Mouse (Mus musculus) midbrain, embryonic 10.5 days (tissue): ENCODE data around the gene P3h2. TPM values are rescaled to one million over a fixed set of nuclear protein-coding genes. Genes with fewer than 3 reads are reported as not detected.

Experiments
- DNase-seq: peaks from one replicate; pipeline ENCODE4 v3.0.0-alpha.2; 2017; ENCODE audit warnings: low spot score
- H3K27ac ChIP-seq: fragments of 300-500 bp; sonication (generic); replicated peaks from 2 replicates; pipeline ENCODE4 v1.5.1; 2016; ENCODE audit warnings: mild to moderate bottlenecking
- H3K27me3 ChIP-seq: fragments of 300-500 bp; sonication (generic); 2 replicates; pipeline ENCODE4 v1.6.1; 2016; ENCODE audit warnings: low read depth, mild to moderate bottlenecking; ENCODE audit not compliant: poor library complexity, severe bottlenecking
- H3K36me3 ChIP-seq: fragments of 300-500 bp; sonication (generic); 2 replicates; pipeline ENCODE4 v1.6.1; 2016; ENCODE audit warnings: mild to moderate bottlenecking, moderate library complexity
- H3K4me1 ChIP-seq: fragments of 300-500 bp; sonication (generic); 2 replicates; pipeline ENCODE4 v1.6.1; 2016
- H3K4me3 ChIP-seq: fragments of 300-500 bp; sonication (generic); 2 replicates; pipeline ENCODE4 v1.5.1; 2016; ENCODE audit warnings: mild to moderate bottlenecking, moderate library complexity
- H3K9me3 ChIP-seq: fragments of 300-500 bp; sonication (generic); replicated peaks from 2 replicates; pipeline ENCODE4 v1.6.1; 2016; ENCODE audit warnings: mild to moderate bottlenecking
- WGBS: fragments of 180-500 bp; shearing (Covaris S2); methylation state at CpG from one replicate; pipeline ENCODE4 v1.1.7; 2016; 5-methylcytosine and 5-hydroxymethylcytosine counted together
- polyA plus RNA-seq: library from polyadenylated mRNA; unstranded; fragments of >200 nt; fragmentation: Nextera tagmentation; extraction: Ambion mirVana; gene quantifications from 2 replicates; pipeline ENCODE4 v1.2.1, GENCODE M21; 2016

Gene P3h2
- 1.5 and 2.7 TPM in 2 replicates for polyA plus RNA-seq

DNA sequence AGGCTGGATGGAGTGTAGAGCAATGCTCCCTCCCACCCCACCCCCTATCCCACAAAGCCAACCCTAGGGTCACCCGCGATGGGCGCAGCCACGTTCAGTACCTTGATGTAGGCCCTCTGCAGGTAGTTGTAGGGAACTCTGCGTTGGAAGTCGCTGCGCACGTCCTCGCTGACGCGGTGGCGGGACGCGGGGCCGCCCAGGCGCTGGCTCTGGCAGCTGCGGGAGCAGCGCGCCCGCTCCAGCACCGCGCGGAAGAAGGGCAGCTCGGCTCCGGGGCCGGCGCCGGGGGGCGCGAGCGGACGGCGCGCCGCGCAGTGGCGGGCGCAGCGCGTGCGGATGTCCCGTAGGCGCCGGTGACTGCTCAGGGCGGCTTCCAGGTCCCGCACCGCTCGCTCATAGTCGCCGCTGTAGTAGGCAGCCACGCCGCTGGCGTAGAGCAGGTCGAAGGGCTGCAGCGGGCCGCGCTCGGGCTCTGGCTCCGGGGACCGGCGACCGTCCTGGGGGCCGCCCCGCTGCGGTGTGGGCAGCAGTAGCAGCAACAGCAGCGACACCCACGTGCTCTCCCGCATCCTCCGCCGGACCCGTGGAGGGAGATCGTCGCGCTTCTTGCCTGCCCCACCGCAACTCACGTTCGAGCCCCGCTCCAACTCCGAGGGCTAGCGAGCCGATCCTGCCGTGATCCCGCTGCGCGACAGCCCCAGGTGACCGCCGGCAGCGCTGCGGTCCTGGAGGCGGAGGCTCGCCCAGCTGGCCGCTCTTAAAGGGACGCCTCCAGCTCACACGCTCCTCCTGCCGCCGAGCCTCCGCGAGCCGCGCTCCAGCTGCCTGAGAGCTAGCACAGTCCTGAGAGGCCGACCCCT is at the start of gene P3h2:
Gene P3h2 (minus strand): TSS at position 670 of the 860 bp plus-strand sequence.
- no peaks in the 10 kb centered on the region for H3K9me3 ChIP-seq
- H3K27ac ChIP-seq = peak within 1 kb of the TSS; percentile 88
- peak within 1 kb of the TSS; percentile 77 for H3K4me3 ChIP-seq
- WGBS = under 1% methylated on average over 100 of the region's 101 CpGs
- no peaks in the 10 kb centered on the region for H3K36me3 ChIP-seq
- H3K4me1 ChIP-seq = peaks cover 34% of the 10 kb centered on the region
- H3K27me3 ChIP-seq = peaks cover 43% of the 10 kb centered on the region
- DNase-seq = peak; percentile 78

DNA sequence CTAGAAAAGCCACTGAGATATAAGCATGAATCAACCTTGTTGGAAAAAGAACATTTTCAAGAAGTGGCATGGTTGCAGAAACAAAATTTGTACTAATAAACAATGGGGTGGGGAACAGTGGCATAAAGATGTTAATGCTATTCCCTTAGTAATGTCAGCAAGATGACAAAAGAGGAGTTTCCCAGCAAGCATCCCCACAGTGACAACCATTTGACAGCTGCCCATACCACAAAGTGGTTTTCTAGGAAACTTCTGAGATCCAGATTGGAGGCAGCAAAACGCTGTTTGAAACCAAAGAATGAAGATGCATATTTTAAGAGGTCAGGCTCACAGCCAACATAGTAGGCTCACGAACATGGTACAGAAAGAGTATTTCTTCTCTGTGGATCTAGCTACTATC is 46.7 kb upstream of the P3h2 start:
- Histone ChIP-seq H3K27ac (no peak overlapping the region), H3K4me3 (no peak overlapping the region), H3K9me3 (no peaks in the 10 kb centered on the region), H3K4me1 (no peaks in the 10 kb centered on the region), H3K36me3 (no peaks in the 10 kb centered on the region), H3K27me3 (no peaks in the 10 kb centered on the region)
- no peak for DNase-seq
- WGBS = 88% methylated on average over 2 of the region's 2 CpGs

DNA sequence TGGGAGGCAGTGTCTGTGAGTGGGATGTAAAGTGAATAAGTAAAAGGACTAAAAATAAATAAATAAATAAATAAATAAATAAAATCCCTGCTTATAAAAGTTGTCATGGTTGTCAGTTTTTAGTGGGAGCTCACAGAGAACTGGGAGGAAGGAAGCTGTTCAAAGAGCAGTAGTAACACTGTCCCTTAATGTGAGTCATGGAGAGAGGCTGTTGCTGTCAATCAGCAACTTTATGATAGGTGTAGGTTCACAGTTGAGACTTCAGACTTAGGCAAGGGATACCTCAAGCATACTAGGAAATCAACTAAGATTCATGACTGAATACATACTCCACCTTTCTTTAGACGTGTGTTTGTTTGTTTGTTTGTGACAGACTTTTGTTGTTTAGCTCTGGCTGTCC is 45.4 kb upstream of the P3h2 start:
- Histone ChIP-seq H3K4me3 (no peak overlapping the region), H3K4me1 (no peaks in the 10 kb centered on the region), H3K27me3 (no peaks in the 10 kb centered on the region), H3K36me3 (no peaks in the 10 kb centered on the region), H3K27ac (no peak overlapping the region), H3K9me3 (no peaks in the 10 kb centered on the region)
- DNase-seq = no peak
- WGBS = 79% methylated on average over 1 of the region's 1 CpGs

DNA sequence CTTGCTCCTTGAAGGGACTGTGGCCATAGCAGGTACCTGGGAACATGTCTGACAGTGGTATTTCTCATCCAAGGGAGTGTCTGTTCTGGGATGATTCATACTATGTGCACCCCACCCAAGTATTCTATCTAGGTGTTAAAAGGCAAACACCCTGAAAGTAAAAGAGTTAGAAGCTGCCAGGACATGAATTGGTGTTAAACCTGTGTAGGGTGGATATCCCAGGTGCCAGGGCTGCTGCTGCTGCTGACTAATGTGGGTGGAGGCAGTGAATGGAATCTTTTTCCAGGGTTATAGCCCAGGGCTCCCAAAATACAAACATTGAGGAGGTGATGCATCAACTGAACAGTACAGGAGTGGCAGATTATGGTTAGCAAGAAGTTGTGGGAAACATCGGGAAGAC is 41.3 kb upstream of the P3h2 start:
- Histone ChIP-seq H3K4me3 (no peak overlapping the region), H3K9me3 (no peaks in the 10 kb centered on the region), H3K36me3 (no peaks in the 10 kb centered on the region), H3K27me3 (no peaks in the 10 kb centered on the region), H3K27ac (no peak overlapping the region), H3K4me1 (no peaks in the 10 kb centered on the region; the same call in 1 of the 2 replicates)
- 93% methylated on average over 1 of the region's 1 CpGs for WGBS
- DNase-seq = no peak

DNA sequence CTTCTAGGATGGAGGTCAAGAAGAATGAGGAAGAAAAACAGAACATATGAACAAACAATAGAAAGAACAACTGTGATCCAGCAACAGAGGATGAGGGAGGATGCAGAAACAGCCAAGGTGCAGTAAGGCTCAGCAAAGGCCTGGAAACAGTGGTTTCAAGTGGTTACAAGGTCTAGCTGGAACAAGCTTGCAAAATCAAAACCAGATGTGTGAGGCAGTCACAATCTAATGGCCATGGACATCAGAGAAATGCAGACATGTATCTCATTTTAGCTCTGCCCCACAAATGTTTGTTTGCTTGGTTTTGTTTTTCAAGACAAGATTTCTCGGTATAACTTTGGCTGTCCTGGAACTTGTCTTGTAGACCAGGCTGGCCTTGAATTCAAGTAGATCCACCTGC is 25.5 kb upstream of the P3h2 start:
- 74% methylated on average over 1 of the region's 1 CpGs for WGBS
- no peak overlapping the region for H3K27ac ChIP-seq
- DNase-seq = no peak

DNA sequence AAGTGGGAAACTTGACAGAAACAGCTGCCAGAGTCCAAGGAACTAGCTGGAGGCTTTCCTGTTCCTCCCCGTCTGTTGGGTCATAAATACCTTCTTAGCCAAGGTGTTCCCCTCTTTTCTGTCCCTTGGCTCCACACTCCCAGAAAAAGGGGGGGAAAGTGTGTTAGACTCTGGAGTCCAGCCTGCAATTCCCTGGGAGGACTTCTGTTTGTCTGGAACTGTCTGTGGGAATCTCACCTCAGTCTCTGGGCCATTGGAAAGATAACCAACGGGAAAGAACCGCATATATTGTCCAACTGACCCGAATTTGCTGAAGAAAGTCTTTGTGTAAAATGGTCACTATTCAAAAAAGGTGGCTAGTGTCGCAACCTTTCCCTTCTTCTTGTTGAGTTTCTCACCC is 1.0 kb upstream of the P3h2 start:
- H3K27ac ChIP-seq = no peak overlapping the region
- H3K4me3 ChIP-seq = no peak overlapping the region
- 83% methylated on average over 5 of the region's 5 CpGs for WGBS
- peaks cover 26% of the 10 kb centered on the region for H3K4me1 ChIP-seq
- DNase-seq = no peak
- H3K9me3 ChIP-seq = no peaks in the 10 kb centered on the region
- peaks cover 43% of the 10 kb centered on the region for H3K27me3 ChIP-seq
- no peaks in the 10 kb centered on the region for H3K36me3 ChIP-seq

More for the DNA sequence above, 25.5 kb upstream of the P3h2 start:
- H3K27me3 ChIP-seq = no peaks in the 10 kb centered on the region
- no peaks in the 10 kb centered on the region for H3K9me3 ChIP-seq
- H3K4me3 ChIP-seq = no peak overlapping the region
- H3K4me1 ChIP-seq = no peaks in the 10 kb centered on the region
- no peaks in the 10 kb centered on the region for H3K36me3 ChIP-seq

DNA sequence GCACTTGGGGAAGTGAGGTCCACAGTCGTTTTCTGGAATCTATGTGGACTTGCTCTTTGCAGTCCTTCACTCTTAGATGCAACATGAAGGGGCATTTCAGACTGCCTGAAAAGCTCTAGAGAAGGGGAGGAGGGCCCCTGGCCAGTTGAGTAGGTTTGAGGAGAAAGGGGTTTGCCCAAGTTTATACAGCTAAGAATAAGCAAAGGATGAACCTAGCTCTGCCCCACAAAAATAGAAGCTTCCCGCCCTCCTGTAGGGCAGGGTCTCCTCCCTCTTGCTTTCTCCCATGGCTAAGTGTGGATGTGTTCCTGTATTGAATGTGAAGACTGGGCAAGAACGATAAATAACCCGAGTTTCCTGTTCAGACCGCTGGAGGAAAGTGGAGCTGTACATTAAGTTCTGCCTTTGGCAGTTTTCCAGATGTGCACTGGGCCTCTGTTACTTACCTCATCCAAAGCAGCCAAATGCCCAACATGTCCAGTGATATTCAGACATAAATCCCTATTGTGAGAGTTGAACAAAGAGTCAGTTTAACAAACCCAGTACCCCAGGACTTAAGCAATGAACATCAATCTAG is 545 bp upstream of the P3h2 start:
- no peak for DNase-seq
- Histone ChIP-seq H3K9me3 (no peaks in the 10 kb centered on the region), H3K36me3 (no peaks in the 10 kb centered on the region), H3K4me1 (peaks cover 26% of the 10 kb centered on the region), H3K4me3 (peak overlapping the region; percentile 77), H3K27me3 (peaks cover 43% of the 10 kb centered on the region), H3K27ac (peak overlapping the region; percentile 88)
- WGBS = 14% methylated on average over 5 of the region's 5 CpGs

DNA sequence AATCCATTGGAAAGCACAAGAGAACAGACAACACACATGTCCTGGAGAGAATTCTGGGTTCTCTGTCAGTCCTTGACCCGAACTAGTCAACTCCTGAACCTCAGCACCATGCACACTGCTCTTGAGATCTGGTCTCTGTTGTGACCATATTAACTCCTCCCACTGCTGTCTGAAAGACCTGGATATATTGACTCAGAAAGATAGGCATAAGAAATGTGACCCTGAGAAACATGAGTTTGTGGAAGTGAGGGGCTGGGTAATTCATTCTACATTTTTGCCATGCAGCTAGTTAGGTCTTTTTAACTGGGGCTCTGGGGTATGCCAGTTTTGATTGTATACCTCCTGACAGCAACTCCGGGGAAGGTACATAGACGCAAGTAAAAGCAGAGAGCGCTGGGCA is 1.3 kb downstream of the P3h2 start:
- Histone ChIP-seq H3K27ac (no peak overlapping the region), H3K4me3 (peak overlapping the region; percentile 77), H3K27me3 (peaks cover 43% of the 10 kb centered on the region), H3K36me3 (no peaks in the 10 kb centered on the region), H3K4me1 (peaks cover 38% of the 10 kb centered on the region), H3K9me3 (no peaks in the 10 kb centered on the region)
- no peak for DNase-seq
- WGBS = 40% methylated on average over 4 of the region's 4 CpGs

DNA sequence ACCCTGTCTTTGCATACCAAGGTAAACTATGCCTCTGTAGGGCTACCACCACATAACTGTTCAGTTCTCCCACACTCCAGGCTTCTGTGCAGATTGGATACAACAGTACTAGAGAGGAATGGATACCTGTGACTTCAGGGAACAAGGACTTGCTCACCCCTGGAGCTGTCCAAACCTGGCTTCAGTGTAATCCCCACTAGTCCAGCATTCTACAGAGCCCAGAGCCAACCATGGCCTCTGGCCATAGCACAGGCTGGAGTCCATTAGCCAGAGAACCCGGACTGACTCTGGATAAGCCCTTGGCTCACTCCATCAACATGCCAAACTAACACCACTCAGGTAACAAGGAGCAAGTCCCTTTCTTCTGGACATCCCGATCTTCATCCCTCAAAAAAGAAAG is 2.7 kb downstream of the P3h2 start:
- Histone ChIP-seq H3K36me3 (no peaks in the 10 kb centered on the region), H3K27me3 (peaks cover 43% of the 10 kb centered on the region), H3K4me1 (peaks cover 38% of the 10 kb centered on the region), H3K27ac (no peak overlapping the region), H3K9me3 (no peaks in the 10 kb centered on the region), H3K4me3 (no peak overlapping the region)
- 85% methylated on average over 2 of the region's 2 CpGs for WGBS
- DNase-seq = no peak

DNA sequence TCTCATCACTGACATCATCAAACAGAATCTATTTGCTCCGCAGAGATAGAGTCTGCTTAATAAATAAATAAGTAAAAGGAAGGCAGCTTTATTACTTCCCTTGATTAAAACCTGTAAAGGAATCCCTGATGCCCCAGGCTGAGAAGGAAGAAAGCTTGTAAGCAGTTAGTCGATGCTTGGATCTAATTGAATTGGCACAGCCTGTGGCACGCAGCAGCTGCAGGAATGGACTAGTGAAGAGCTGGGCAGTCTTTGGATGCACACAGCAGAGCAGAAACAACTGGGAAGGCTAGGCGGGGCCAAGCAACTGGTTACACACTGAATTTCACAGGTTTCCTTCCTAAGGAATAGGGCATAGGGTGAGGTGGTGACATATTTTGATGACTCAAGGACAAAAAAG is 5.4 kb downstream of the P3h2 start:
- H3K36me3 ChIP-seq = no peaks in the 10 kb centered on the region
- DNase-seq = no peak
- WGBS = 32% methylated on average over 4 of the region's 4 CpGs
- peaks cover 29% of the 10 kb centered on the region for H3K4me1 ChIP-seq
- H3K9me3 ChIP-seq = no peaks in the 10 kb centered on the region
- no peak overlapping the region for H3K4me3 ChIP-seq
- peaks cover 27% of the 10 kb centered on the region for H3K27me3 ChIP-seq
- no peak overlapping the region for H3K27ac ChIP-seq

DNA sequence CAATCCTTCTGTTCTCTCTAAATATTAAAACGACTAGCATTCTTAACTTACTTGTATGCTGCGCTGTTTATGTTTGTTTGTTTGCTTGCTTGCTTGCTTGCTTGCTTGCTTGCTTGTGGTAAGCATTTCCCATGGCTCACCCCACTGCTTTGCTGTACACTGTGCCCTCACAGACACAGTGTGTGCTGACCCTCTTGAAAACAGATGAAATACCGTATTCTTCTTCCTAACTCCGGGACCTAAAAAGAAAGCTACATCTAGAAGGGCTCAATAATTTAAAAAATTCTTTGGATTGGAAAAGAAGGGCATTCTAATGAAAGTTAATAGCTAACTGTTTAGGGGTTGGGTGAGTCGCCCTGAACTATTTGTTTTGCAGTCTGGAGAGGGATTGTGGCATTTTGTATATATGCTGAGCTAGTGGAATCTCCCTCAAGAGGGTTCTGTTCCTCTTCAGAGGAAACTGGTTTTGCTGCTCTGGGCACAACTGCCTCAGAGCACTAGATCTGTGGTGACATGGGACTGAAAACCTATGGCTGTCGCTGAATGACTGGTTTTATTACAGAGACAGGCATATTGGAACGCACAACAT is 9.8 kb downstream of the P3h2 start:
- DNase-seq = no peak
- H3K27me3 ChIP-seq = no peaks in the 10 kb centered on the region
- H3K9me3 ChIP-seq = no peaks in the 10 kb centered on the region
- no peak overlapping the region for H3K4me3 ChIP-seq
- H3K4me1 ChIP-seq = peaks cover 13% of the 10 kb centered on the region
- WGBS = 82% methylated on average over 7 of the region's 7 CpGs
- H3K36me3 ChIP-seq = no peaks in the 10 kb centered on the region
- no peak overlapping the region for H3K27ac ChIP-seq

DNA sequence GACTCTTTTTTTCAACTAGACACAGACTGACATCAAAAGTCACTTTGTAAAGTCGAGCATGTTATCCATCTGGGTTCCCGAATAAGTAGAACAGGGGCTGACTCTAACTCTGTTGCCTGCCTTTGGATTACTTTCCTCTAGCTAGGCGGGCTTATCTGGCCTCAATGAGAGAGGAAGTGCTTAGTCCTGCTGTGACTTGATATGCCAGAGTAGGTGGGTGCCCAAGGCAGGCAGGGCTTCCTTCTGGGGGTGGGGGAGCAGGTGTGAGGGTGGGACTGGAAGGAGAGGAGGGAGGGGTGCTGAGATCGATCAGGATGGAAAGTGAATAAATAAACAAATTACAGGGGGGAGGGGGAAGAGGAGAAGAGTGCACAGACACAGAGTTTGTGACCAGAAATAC is 11.7 kb downstream of the P3h2 start:
- H3K27me3 ChIP-seq = no peaks in the 10 kb centered on the region
- H3K27ac ChIP-seq = no peak overlapping the region
- no peak overlapping the region for H3K4me3 ChIP-seq
- H3K36me3 ChIP-seq = no peaks in the 10 kb centered on the region
- H3K9me3 ChIP-seq = no peaks in the 10 kb centered on the region
- no peak for DNase-seq
- peaks cover 4% of the 10 kb centered on the region; the same call in 1 of the 2 replicates for H3K4me1 ChIP-seq
- 71% methylated on average over 4 of the region's 4 CpGs for WGBS

DNA sequence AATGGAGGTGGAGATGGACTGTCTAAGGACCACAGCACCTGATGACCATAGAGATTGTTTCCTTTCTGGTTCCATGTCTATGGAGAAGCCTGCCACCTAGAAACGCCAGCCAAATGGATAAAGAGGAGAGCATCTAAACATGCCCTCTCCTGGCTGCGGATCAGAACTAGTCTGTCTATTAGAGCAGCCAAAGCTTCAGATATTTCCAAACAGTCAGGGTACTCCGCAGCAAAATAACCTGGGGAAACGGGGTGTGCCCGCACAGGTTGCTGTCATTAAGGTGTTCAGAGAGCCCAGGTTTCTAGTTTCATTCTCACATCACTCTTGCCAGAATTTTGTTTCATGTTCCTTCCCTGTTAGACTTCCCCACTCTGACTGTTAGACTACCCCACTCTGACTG is 16.6 kb downstream of the P3h2 start:
- H3K9me3 ChIP-seq = no peaks in the 10 kb centered on the region
- no peaks in the 10 kb centered on the region for H3K36me3 ChIP-seq
- H3K27me3 ChIP-seq = no peaks in the 10 kb centered on the region
- no peak overlapping the region for H3K27ac ChIP-seq
- no peak overlapping the region for H3K4me3 ChIP-seq
- WGBS = 91% methylated on average over 5 of the region's 5 CpGs
- 0 out of 2 replicates have a peak, but pooled peaks cover 5% of the 10 kb centered on the region for H3K4me1 ChIP-seq
- no peak for DNase-seq
